In the genomic region with DNA sequence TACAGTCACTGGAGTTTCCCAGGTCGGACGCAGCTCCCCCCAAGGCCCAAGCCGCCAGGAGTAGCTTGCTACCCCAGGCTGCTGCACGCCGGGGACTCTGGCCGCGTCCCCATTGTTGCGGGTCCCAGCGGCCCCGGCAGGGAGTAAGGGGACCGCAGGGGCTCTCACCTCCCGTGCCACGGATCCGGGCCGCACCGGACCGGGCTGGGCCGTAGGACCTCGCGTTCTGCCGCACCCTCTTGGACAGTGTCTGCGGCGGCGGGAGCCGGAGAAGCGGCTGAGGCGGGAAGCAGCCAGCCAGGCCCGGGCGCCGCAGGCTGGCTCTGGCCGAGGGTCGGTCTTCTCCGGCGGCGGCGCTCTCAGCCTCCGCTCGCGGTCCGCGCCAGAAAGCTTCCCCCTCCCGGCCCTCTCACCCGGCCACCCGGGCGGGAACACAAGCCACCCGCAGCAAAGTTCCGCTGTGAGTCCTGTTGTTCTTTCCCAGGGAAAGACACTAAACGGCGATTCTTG, we compare ENCODE assay signal across 8 mouse cellular contexts. TPM values are rescaled to one million over a fixed set of nuclear protein-coding genes. Genes with fewer than 3 reads are reported as not detected.
DNase-seq lines count a peak whose midpoint lies in the region; ATAC-seq and TF ChIP-seq lines count a peak whose summit lies in the region.

A gene (minus strand): TSS at position 383 of the 510 bp plus-strand sequence.

- peak within 1 kb of the TSS; percentile 100 for H3K9ac ChIP-seq in hindbrain, embryonic 12.5 days

- H3K4me2 ChIP-seq in hindbrain, embryonic 12.5 days (replicated peaks): peak within 1 kb of the TSS; percentile 74

- WGBS in hindbrain, embryonic 12.5 days: under 1% methylated on average over 49 of the region's 49 CpGs

- peak; percentile 39 for DNase-seq in Patski (ENCODE audit: low read depth, low spot score)
- peak; percentile 93 to 94 for DNase-seq in cerebellum, postnatal 14 days
- peak; percentile 51 to 70 for DNase-seq in frontal cortex, postnatal 14 days (ENCODE audit: low spot score in 2 of 2)
- DNase-seq in layer of hippocampus, postnatal 14 days (ENCODE audit: low spot score in 2 of 2): peak; percentile 82 to 84
- peak; percentile 91 for DNase-seq in lung, postnatal 10 days
- DNase-seq in ovary, postnatal 14 days (ENCODE audit: low spot score): peak; percentile 86
- DNase-seq in thymus, postnatal 10 days (ENCODE audit: low spot score in 2 of 2): peak; percentile 66 to 83

- POLR2A ChIA-PET in Patski (lab: Charles Lee): interaction anchor here (1.0 to 1.3 kb wide), 5 partner anchors 9 to 313 kb away, joined by 3 to 5 read pairs (median 3); a partner anchor contains a TSS

- in situ Hi-C loops in Patski (cut with MboI; ENCODE audit: low pct_unique_long_range_greater_than_20kb): no loop called here

- H3K4me3 ChIP-seq in hindbrain, embryonic 12.5 days: peak within 1 kb of the TSS; percentile 99

- H3K27ac ChIP-seq in hindbrain, embryonic 12.5 days: peak within 1 kb of the TSS; percentile 91

- no peaks in the 10 kb centered on the region for H3K9me3 ChIP-seq in hindbrain, embryonic 12.5 days (replicated peaks)

- no peaks in the 10 kb centered on the region for H3K36me3 ChIP-seq in hindbrain, embryonic 12.5 days

- TF ChIP-seq CTCF in Patski (IDR thresholded peaks at IDR 0.05): peak; percentile 64

- H3K27me3 ChIP-seq in Patski: no peaks in the 10 kb centered on the region
- no peaks in the 10 kb centered on the region for H3K27me3 ChIP-seq in hindbrain, embryonic 12.5 days

- ATAC-seq in Patski: peak; percentile 84
- ATAC-seq in hindbrain, embryonic 12.5 days (ENCODE audit: low FRiP score): peak; percentile 89

- CTCF ChIA-PET in Patski (lab: Charles Lee): no interaction called here

- peaks cover 6% of the 10 kb centered on the region for H3K4me1 ChIP-seq in hindbrain, embryonic 12.5 days

RNA-seq across cellular contexts. Expression of the gene that starts here (rescaled TPM):
- polyA plus RNA-seq in Patski (2021): 13.1 TPM
- polyA plus RNA-seq in hindbrain, embryonic 12.5 days (2016; fragmentation: Nextera tagmentation; extraction: Ambion mirVana): 9.1 and 9.5 TPM in 2 replicates
- total RNA-seq in layer of hippocampus, postnatal 14 days (2021): 10 to 100 TPM; 18.7 to 20.5 TPM

Comparison
In these comparisons a context has a peak if more than half of its experiments do, and no peak if none do; other contexts are left out.
1. Peak in every context shown above with its lines: DNase-seq, ATAC-seq, H3K4me3 ChIP-seq and H3K27ac ChIP-seq.
2. DNase-seq: peak in every context shown above with its lines; median percentile 94 in cerebellum, postnatal 14 days; 91 in lung, postnatal 10 days; 86 in ovary, postnatal 14 days; 83 in layer of hippocampus, postnatal 14 days; 74 in thymus, postnatal 10 days; 60 in frontal cortex, postnatal 14 days; 39 in Patski.